Mouse (Mus musculus) megakaryocyte, embryonic 14.5 days (primary cell): ENCODE data around the gene Gpr12.

Experiments
- FLI1 ChIP-seq: IDR thresholded peaks from 2 replicates; pipeline ENCODE4 v1.6.1; 2012; ENCODE audit warnings: low read length, inconsistent platforms, mixed read lengths
- GATA1 ChIP-seq: IDR thresholded peaks from 3 replicates; pipeline ENCODE4 v1.6.1; 2012; ENCODE audit warnings: mixed read lengths, low read length, inconsistent platforms, borderline replicate concordance

- TF ChIP-seq GATA1 (no peak), FLI1 (no peak)
These were observed 20.8 kb downstream of the Gpr12 start for GRCm38 (mm10) chr5:146564259-146564658.
